Mouse (Mus musculus): ENCODE measurements around the gene Tmem45b.

Tmem45b gene

DNA sequence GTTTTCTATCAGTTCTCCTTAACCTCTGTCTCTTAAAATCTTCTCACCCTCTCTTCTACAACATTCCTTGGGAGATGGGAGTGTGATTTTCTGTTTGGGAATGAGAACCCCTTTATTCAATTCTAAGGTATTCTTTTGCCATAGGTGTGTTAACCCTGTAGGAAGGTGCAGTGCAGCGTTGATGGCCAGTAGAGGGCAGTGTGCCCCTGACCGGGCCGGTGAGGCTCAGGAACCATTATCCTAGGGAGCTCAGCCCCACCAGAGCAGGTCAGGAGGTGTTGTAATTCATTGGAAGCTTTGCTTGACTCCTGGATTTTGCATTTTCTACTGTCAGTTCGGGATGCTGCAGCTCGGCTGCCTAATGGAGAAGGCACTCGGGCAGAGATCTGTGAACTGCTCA lies 59.0 kb downstream of the Tmem45b start:
- ATAC-seq (ENCODE audit: insufficient number of reproducible peaks, low FRiP score, low TSS enrichment) = no peak

DNA sequence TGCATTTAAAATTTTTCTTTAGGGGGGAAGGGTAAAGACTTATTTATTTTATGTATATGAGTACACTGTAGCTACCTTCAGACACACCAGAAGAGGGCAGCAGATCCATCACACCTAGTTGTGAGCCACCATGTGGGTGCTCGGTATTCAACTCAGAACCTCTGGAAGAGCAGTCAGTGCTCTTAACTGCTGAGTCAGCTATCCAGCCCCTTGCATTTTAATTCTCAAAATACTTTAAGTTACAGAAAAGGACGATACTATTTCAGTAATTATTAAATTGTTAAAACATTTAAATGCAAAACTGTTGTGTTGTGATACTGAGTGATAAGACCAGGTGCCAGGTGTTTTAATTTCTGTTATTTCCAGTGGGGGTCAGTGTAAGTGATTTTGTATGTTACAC lies 60.0 kb downstream of the Tmem45b start:
- ATAC-seq (ENCODE audit: insufficient number of reproducible peaks, low FRiP score, low TSS enrichment) = no peak

DNA sequence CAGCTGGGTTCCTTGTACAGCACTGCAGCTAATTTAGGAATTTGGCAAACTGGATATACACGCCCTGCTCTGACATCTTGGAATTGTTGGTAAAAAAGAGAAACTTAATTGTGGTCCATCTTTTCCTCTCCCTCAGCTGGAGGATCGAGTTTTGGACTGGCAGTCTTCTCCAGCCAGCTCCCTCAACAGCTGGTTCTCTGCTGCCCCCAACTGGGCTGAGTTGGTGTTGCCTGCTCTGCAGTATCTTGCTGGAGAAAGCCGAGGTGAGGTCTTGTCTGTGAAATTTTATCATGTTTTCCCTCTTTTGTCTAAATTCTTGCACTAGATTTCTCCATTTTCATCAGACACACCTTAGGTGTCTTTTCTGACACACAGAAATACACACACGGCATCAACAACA lies 63.8 kb downstream of the Tmem45b start:
- ATAC-seq (ENCODE audit: insufficient number of reproducible peaks, low FRiP score, low TSS enrichment) = no peak

GRCm38 (mm10) chr9:31387206-31387605 lies 77.1 kb downstream of the Tmem45b start:
- no peak for ATAC-seq (ENCODE audit: insufficient number of reproducible peaks, low FRiP score, low TSS enrichment)

- ATAC-seq (ENCODE audit: insufficient number of reproducible peaks, low FRiP score, low TSS enrichment) = peak; percentile 39; the same call in 1 of the 2 replicates
Measured at GRCm38 (mm10) chr9:31386368-31387180, 77.7 kb downstream of the Tmem45b start.

- peak; percentile 97 for ATAC-seq (ENCODE audit: insufficient number of reproducible peaks, low FRiP score, low TSS enrichment)
Measured at GRCm38 (mm10) chr9:31385947-31386354, 78.3 kb downstream of the Tmem45b start, which contains the start of gene Nfrkb. TSS of gene Nfrkb (plus strand) at chr9:31386192.

GRCm38 (mm10) chr9:31385500-31385869 lies 78.8 kb downstream of the Tmem45b start:
- peak; percentile 31; the same call in 1 of the 2 replicates for ATAC-seq (ENCODE audit: insufficient number of reproducible peaks, low FRiP score, low TSS enrichment)

- no peak for ATAC-seq (ENCODE audit: insufficient number of reproducible peaks, low FRiP score, low TSS enrichment)
Measured at GRCm38 (mm10) chr9:31384786-31385499, 79.3 kb downstream of the Tmem45b start.

- no peak for ATAC-seq (ENCODE audit: insufficient number of reproducible peaks, low FRiP score, low TSS enrichment)
Measured at GRCm38 (mm10) chr9:31376661-31377060, 87.6 kb downstream of the Tmem45b start.
